ENCODE assay signal across 8 mouse cellular contexts in genomic region chr11:63920531-63920930, GRCm38 (mm10). TPM values are rescaled to one million over a fixed set of nuclear protein-coding genes. Genes with fewer than 3 reads are reported as not detected.
DNase-seq lines count a peak whose midpoint lies in the region; ATAC-seq and TF ChIP-seq lines count a peak whose summit lies in the region.

No protein-coding gene starts in this region.

- peak overlapping the region; percentile 95 for H3K4me2 ChIP-seq in heart, embryonic 14.5 days (ENCODE audit: low read length)
- H3K4me2 ChIP-seq in liver, postnatal 0 days (ENCODE audit: low read depth, low read length), result peak overlapping the region; percentile 75
- peak overlapping the region; percentile 85 for H3K4me2 ChIP-seq in neural tube, embryonic 14.5 days (ENCODE audit: low read depth, low read length)
- H3K4me2 ChIP-seq in stomach, postnatal 0 days (replicated peaks; ENCODE audit: low read depth), result peak overlapping the region; percentile 95

- peak; percentile 33; the same call in 1 of the 2 replicates for ATAC-seq in heart, embryonic 14.5 days (ENCODE audit: insufficient number of reproducible peaks, insufficient read depth, low FRiP score, low read depth)
- peak; percentile 17; the same call in 1 of the 2 replicates for ATAC-seq in liver, postnatal 0 days
- ATAC-seq in neural tube, embryonic 14.5 days (ENCODE audit: low read depth), result peak; percentile 76
- ATAC-seq in stomach, postnatal 0 days (ENCODE audit: low FRiP score, low TSS enrichment), result peak; percentile 63

- no peaks in the 10 kb centered on the region for H3K36me3 ChIP-seq in heart, embryonic 14.5 days (ENCODE audit: control insufficient read depth, insufficient read depth, low read length)
- no peaks in the 10 kb centered on the region for H3K36me3 ChIP-seq in liver, postnatal 0 days (replicated peaks; ENCODE audit: insufficient read depth, low read length)
- H3K36me3 ChIP-seq in neural tube, embryonic 14.5 days (ENCODE audit: control insufficient read depth, insufficient read depth, low read length), result no peaks in the 10 kb centered on the region
- H3K36me3 ChIP-seq in stomach, postnatal 0 days (ENCODE audit: control insufficient read depth, insufficient read depth, low read length), result no peaks in the 10 kb centered on the region

- H3K4me3 ChIP-seq in heart, embryonic 14.5 days (ENCODE audit: control insufficient read depth in 1 of 2, insufficient read depth in 1 of 2, low read depth in 1 of 2, low read length in 2 of 2), result peak overlapping the region; percentile 48 to 57
- peak overlapping the region; percentile 67 for H3K4me3 ChIP-seq in liver, postnatal 0 days (ENCODE audit: low read depth, low read length)
- peak overlapping the region; percentile 63 for H3K4me3 ChIP-seq in neural tube, embryonic 14.5 days (ENCODE audit: low read depth, low read length)
- H3K4me3 ChIP-seq in stomach, postnatal 0 days (ENCODE audit: low read depth, low read length), result peak overlapping the region; percentile 64

- no peaks in the 10 kb centered on the region for H3K9me3 ChIP-seq in heart, embryonic 14.5 days (ENCODE audit: control insufficient read depth, low read length)
- H3K9me3 ChIP-seq in liver, postnatal 0 days (ENCODE audit: low read length), result no peaks in the 10 kb centered on the region
- no peaks in the 10 kb centered on the region for H3K9me3 ChIP-seq in neural tube, embryonic 14.5 days (ENCODE audit: control insufficient read depth, low read length)
- no peaks in the 10 kb centered on the region for H3K9me3 ChIP-seq in stomach, postnatal 0 days (ENCODE audit: control insufficient read depth, low read length)

- TF ChIP-seq EP300 in liver, postnatal 0 days (IDR thresholded peaks at IDR 0.05; ENCODE audit: low read depth), result no peak
- no peak for TF ChIP-seq EP300 in stomach, postnatal 0 days (optimal IDR thresholded peaks at IDR 0.05)

- H3K27ac ChIP-seq in heart, embryonic 14.5 days (replicated peaks in 1 of 2; ENCODE audit: control insufficient read depth in 1 of 2, insufficient read depth in 1 of 2, low read depth in 2 of 2, low read length in 2 of 2), result no peak overlapping the region
- H3K27ac ChIP-seq in liver, postnatal 0 days (ENCODE audit: low read depth), result peak overlapping the region; percentile 89
- no peak overlapping the region; the same call in 1 of the 2 replicates for H3K27ac ChIP-seq in neural tube, embryonic 14.5 days (ENCODE audit: low read depth, low read length)
- peak overlapping the region; percentile 65 for H3K27ac ChIP-seq in stomach, postnatal 0 days (replicated peaks)

- peaks cover 17 to 48% of the 10 kb centered on the region in 2 experiments; a peak in 3 of 4 replicates for H3K4me1 ChIP-seq in heart, embryonic 14.5 days (ENCODE audit: control insufficient read depth in 2 of 2, insufficient read depth in 2 of 2, low read length in 2 of 2)
- peaks cover 18% of the 10 kb centered on the region; the same call in 1 of the 2 replicates for H3K4me1 ChIP-seq in liver, postnatal 0 days (ENCODE audit: insufficient read depth)
- H3K4me1 ChIP-seq in neural tube, embryonic 14.5 days (ENCODE audit: control insufficient read depth, insufficient read depth, low read length), result peaks cover 10% of the 10 kb centered on the region
- 0 out of 2 replicates have a peak, but pooled peaks cover 4% of the 10 kb centered on the region for H3K4me1 ChIP-seq in stomach, postnatal 0 days (replicated peaks; ENCODE audit: control insufficient read depth, insufficient read depth)

- peaks cover 66% of the 10 kb centered on the region for H3K27me3 ChIP-seq in heart, embryonic 14.5 days (ENCODE audit: control insufficient read depth, insufficient read depth, low read length)
- peaks cover 72% of the 10 kb centered on the region for H3K27me3 ChIP-seq in liver, postnatal 0 days (ENCODE audit: insufficient read depth, low read length)
- H3K27me3 ChIP-seq in neural tube, embryonic 14.5 days (ENCODE audit: control insufficient read depth, insufficient read depth, low read length), result peaks cover 26% of the 10 kb centered on the region
- H3K27me3 ChIP-seq in stomach, postnatal 0 days (ENCODE audit: control insufficient read depth, insufficient read depth, low read length), result no peaks in the 10 kb centered on the region

- WGBS in heart, embryonic 14.5 days, result under 1% methylated on average over 33 of the region's 33 CpGs
- WGBS in liver, postnatal 0 days (ENCODE audit: insufficient replicate concordance), result under 1% methylated on average over 33 of the region's 33 CpGs
- WGBS in neural tube, embryonic 14.5 days, result under 1% methylated on average over 33 of the region's 33 CpGs
- WGBS in stomach, postnatal 0 days, result under 1% methylated on average over 33 of the region's 33 CpGs

- peak overlapping the region; percentile 67 for H3K9ac ChIP-seq in heart, embryonic 14.5 days (ENCODE audit: low read length)
- H3K9ac ChIP-seq in liver, postnatal 0 days (replicated peaks), result peak overlapping the region; percentile 77
- peak overlapping the region; percentile 74 for H3K9ac ChIP-seq in neural tube, embryonic 14.5 days (replicated peaks; ENCODE audit: low read depth, low read length)
- peak overlapping the region; percentile 68 for H3K9ac ChIP-seq in stomach, postnatal 0 days (ENCODE audit: low read length)

- TF ChIP-seq CTCF in liver, postnatal 0 days (IDR thresholded peaks at IDR 0.05; ENCODE audit: low read depth), result peak; percentile 75
- peak; percentile 91 for TF ChIP-seq CTCF in stomach, postnatal 0 days (IDR thresholded peaks at IDR 0.05; ENCODE audit: low read depth)

- peak; percentile 82 to 83 for DNase-seq in B cell, adult 2 months
- DNase-seq in adrenal gland, postnatal 4 days (ENCODE audit: low spot score in 2 of 2), result peak; percentile 35 to 53
- peak; percentile 36 for DNase-seq in fibroblast of lung, adult 2 months (ENCODE audit: low read depth)
- peak; percentile 90 for DNase-seq in kidney, postnatal 10 days
- DNase-seq in liver, postnatal 0 days, result peak; percentile 80
- peak; percentile 90 for DNase-seq in stomach, postnatal 0 days (ENCODE audit: low spot score)

RNA-seq across cellular contexts. Expression of gene Hs3st3b1, which starts 1.6 kb away (rescaled TPM):
- 1 to 10 TPM; 5.0 to 9.1 TPM for total RNA-seq in adrenal gland, postnatal 4 days (2021)
- 2.2 and 2.6 TPM in 2 replicates for polyA plus RNA-seq in heart, embryonic 14.5 days (2014; fragmentation: Nextera tagmentation; extraction: Ambion mirVana)
- polyA plus RNA-seq in liver, postnatal 0 days (2015; fragmentation: Nextera tagmentation; extraction: Ambion mirVana), result 20.0 and 21.1 TPM in 2 replicates
- 9.1 and 9.4 TPM in 2 replicates for polyA plus RNA-seq in neural tube, embryonic 14.5 days (2014; fragmentation: Nextera tagmentation; extraction: Ambion mirVana)
- polyA plus RNA-seq in stomach, postnatal 0 days (2015; fragmentation: Nextera tagmentation; extraction: Ambion mirVana), result 6.9 and 8.3 TPM in 2 replicates

Comparison
In these comparisons a context has a peak if more than half of its experiments do, and no peak if none do; other contexts are left out.
1. DNase-seq: peak in every context shown above with its lines; median percentile 90 in kidney, postnatal 10 days; 90 in stomach, postnatal 0 days; 82 in B cell, adult 2 months; 80 in liver, postnatal 0 days; 44 in adrenal gland, postnatal 4 days; 36 in fibroblast of lung, adult 2 months.
2. ATAC-seq: peak in every context shown above with its lines; median percentile 76 in neural tube, embryonic 14.5 days; 63 in stomach, postnatal 0 days; 33 in heart, embryonic 14.5 days; 17 in liver, postnatal 0 days.
3. H3K27ac ChIP-seq: peak in liver, postnatal 0 days (single experiment) and stomach, postnatal 0 days (single experiment); none in heart, embryonic 14.5 days (0 of 2) and neural tube, embryonic 14.5 days (single experiment).
4. Peak in every context shown above with its lines, with median percentiles within 50 percentile points of each other: H3K4me2 ChIP-seq, H3K4me3 ChIP-seq and H3K9ac ChIP-seq.